Mouse (Mus musculus) myocyte (in vitro differentiated cells): ENCODE data around the gene Alox12. TPM values are rescaled to one million over a fixed set of nuclear protein-coding genes. Genes with fewer than 3 reads are reported as not detected.

Source experiments
- H3K27me3 ChIP-seq: one replicate; pipeline ENCODE4 v1.6.1; 2011; ENCODE audit not compliant: control insufficient read depth, insufficient read depth, insufficient read length
- H3K36me3 ChIP-seq: one replicate; pipeline ENCODE4 v1.6.1; 2011; ENCODE audit not compliant: control insufficient read depth, insufficient read depth
- H3K4me2 ChIP-seq: one replicate; pipeline ENCODE4 v1.6.1; 2011; ENCODE audit warnings: low read depth, control low read depth
- H3K4me3 ChIP-seq: one replicate; pipeline ENCODE4 v1.5.1; 2011; ENCODE audit warnings: mild to moderate bottlenecking, control low read depth, moderate library complexity
- H3K79me2 ChIP-seq: one replicate; pipeline ENCODE4 v1.6.1; 2011; ENCODE audit not compliant: control insufficient read depth, insufficient read depth
- H3ac ChIP-seq: one replicate; pipeline ENCODE4 v1.6.1; 2011; ENCODE audit not compliant: control insufficient read depth, insufficient read length
- CEBPB ChIP-seq: IDR thresholded peaks from 2 replicates; pipeline ENCODE4 v1.6.1; 2011; ENCODE audit warnings: mild to moderate bottlenecking, moderate library complexity; ENCODE audit not compliant: poor library complexity, insufficient read depth, severe bottlenecking
- E2F4 ChIP-seq: IDR thresholded peaks from one replicate; pipeline ENCODE4 v1.6.1; 2011; ENCODE audit warnings: mild to moderate bottlenecking, control low read depth, moderate library complexity; ENCODE audit not compliant: insufficient read depth
- MAX ChIP-seq: IDR thresholded peaks from one replicate; pipeline ENCODE4 v1.6.1; 2011; ENCODE audit warnings: low read depth, mild to moderate bottlenecking, control low read depth
- MYOD1 ChIP-seq, 3 experiments: IDR thresholded peaks; one replicate each; pipeline ENCODE4 v1.6.1; 2011; ENCODE audit warnings: control low read depth in 2 of 3, low read depth in 2 of 3, mild to moderate bottlenecking in 2 of 3, moderate library complexity in 1 of 3; ENCODE audit not compliant: insufficient read length in 2 of 3, control insufficient read depth in 1 of 3
- MYOG ChIP-seq, 3 experiments: IDR thresholded peaks; one replicate each; pipeline ENCODE4 v1.6.1; 2011; ENCODE audit warnings: control low read depth in 2 of 3, low read depth in 2 of 3, mild to moderate bottlenecking in 2 of 3; ENCODE audit not compliant: insufficient read length in 2 of 3, control insufficient read depth in 1 of 3, insufficient read depth in 1 of 3
- POLR2A ChIP-seq: IDR thresholded peaks from one replicate; pipeline ENCODE4 v1.6.1; 2011; ENCODE audit warnings: low read depth, mild to moderate bottlenecking, control low read depth, moderate library complexity; ENCODE audit not compliant: insufficient read length
- POLR2AphosphoS2 ChIP-seq: IDR thresholded peaks from one replicate; pipeline ENCODE4 v1.6.1; 2011; ENCODE audit warnings: low read depth, control low read depth; ENCODE audit not compliant: insufficient read length
- REST ChIP-seq: IDR thresholded peaks from one replicate; pipeline ENCODE4 v1.6.1; 2011; ENCODE audit warnings: mild to moderate bottlenecking, control low read depth, moderate library complexity; ENCODE audit not compliant: insufficient read depth, insufficient read length
- SRF ChIP-seq: IDR thresholded peaks from one replicate; pipeline ENCODE4 v1.6.1; 2011; ENCODE audit warnings: low read depth; ENCODE audit not compliant: control insufficient read depth, insufficient read length
- TCF12 ChIP-seq: IDR thresholded peaks from one replicate; pipeline ENCODE4 v1.6.1; 2011; ENCODE audit warnings: mild to moderate bottlenecking, control low read depth; ENCODE audit not compliant: poor library complexity, insufficient read depth, severe bottlenecking
- TCF3 ChIP-seq: IDR thresholded peaks from one replicate; pipeline ENCODE4 v1.6.1; 2011; ENCODE audit warnings: low read depth, control low read depth; ENCODE audit not compliant: insufficient read length
- USF1 ChIP-seq: IDR thresholded peaks from one replicate; pipeline ENCODE4 v1.6.1; 2011; ENCODE audit warnings: low read depth, mild to moderate bottlenecking, control low read depth, moderate library complexity
- polyA plus RNA-seq: library from polyadenylated mRNA; unstranded; fragments of >200 nt; fragmentation: generic; extraction: Trizol; gene quantifications from one replicate; pipeline ENCODE4 v1.2.1, GENCODE M21; 2012; ENCODE audit warnings: missing spikeins

The Alox12 gene
- polyA plus RNA-seq, 1 experiment: 0.25 TPM

DNA sequence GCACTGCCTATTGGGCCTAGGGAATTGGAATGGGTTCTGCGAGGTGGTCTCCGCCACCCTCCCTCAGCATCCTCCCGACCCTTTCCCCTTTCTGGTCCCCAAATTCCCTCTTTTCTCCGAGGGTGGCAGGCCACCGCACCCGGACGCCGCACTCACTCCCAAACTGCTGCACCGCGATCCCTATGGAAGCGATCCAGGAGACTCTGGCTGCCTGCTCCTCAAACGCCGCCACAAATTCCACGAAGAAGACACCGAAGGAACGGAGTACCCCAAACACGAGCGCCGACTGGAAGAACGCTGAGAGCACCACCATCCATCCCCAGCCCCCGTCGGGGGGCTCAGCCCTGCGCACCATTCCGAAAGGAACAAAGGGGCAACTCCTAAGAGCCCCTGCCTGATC lies 34.8 kb downstream of the Alox12 start:
- H3K27me3 ChIP-seq: no peaks in the 10 kb centered on the region
- H3K4me3 ChIP-seq: peak overlapping the region; percentile 59
- peak overlapping the region; percentile 100 for H3K4me2 ChIP-seq
- no peaks in the 10 kb centered on the region for H3K36me3 ChIP-seq
- H3K79me2 ChIP-seq: no peaks in the 10 kb centered on the region
- H3ac ChIP-seq: peak overlapping the region; percentile 0
- no peak for TF ChIP-seq SRF
- TF ChIP-seq E2F4: no peak
- no peak for TF ChIP-seq POLR2AphosphoS2
- TF ChIP-seq MYOD1 (IDR thresholded peaks at IDR 0.05; ENCODE audit: control insufficient read depth in 1 of 3, insufficient read length in 2 of 3, low read depth in 2 of 3): no peak
- no peak for TF ChIP-seq TCF12
- TF ChIP-seq MAX: no peak
- TF ChIP-seq USF1: no peak
- no peak for TF ChIP-seq POLR2A
- no peak for TF ChIP-seq MYOG (IDR thresholded peaks at IDR 0.05; ENCODE audit: control insufficient read depth in 1 of 3, insufficient read depth in 1 of 3, insufficient read length in 2 of 3, low read depth in 2 of 3)

DNA sequence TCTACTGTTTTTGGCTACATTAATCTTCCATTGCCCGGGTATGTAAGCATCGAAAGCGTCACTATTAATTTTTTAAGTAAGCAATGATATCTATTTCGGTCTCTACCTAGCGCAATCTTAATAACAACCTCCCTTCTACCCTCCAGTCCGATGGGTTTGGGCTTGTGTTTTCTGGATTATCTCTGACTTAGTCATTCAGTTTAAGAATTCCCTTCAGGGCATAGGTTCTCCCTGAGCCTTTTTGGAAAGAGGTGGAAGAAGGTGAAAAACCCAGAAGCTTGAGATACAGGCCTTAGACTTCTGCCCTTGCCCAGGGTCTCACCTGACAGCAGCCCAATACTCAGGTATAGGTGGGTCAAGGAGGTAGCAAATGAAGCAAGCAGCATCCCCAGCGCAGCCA lies 35.3 kb downstream of the Alox12 start:
- Histone ChIP-seq H3K27me3 (no peaks in the 10 kb centered on the region), H3K4me2 (peak overlapping the region; percentile 100), H3K36me3 (no peaks in the 10 kb centered on the region), H3K79me2 (no peaks in the 10 kb centered on the region), H3ac (peak overlapping the region; percentile 0), H3K4me3 (peak overlapping the region; percentile 59)
- no peak for TF ChIP-seq SRF
- TF ChIP-seq USF1: no peak
- no peak for TF ChIP-seq MYOG (IDR thresholded peaks at IDR 0.05; ENCODE audit: control insufficient read depth in 1 of 3, insufficient read depth in 1 of 3, insufficient read length in 2 of 3, low read depth in 2 of 3)
- TF ChIP-seq REST: no peak
- no peak for TF ChIP-seq MAX
- no peak for TF ChIP-seq TCF3
- no peak for TF ChIP-seq POLR2AphosphoS2
- TF ChIP-seq MYOD1 (IDR thresholded peaks at IDR 0.05; ENCODE audit: control insufficient read depth in 1 of 3, insufficient read length in 2 of 3, low read depth in 2 of 3): no peak
- TF ChIP-seq TCF12: no peak
- TF ChIP-seq POLR2A: no peak
- TF ChIP-seq E2F4: no peak
- TF ChIP-seq CEBPB: no peak

DNA sequence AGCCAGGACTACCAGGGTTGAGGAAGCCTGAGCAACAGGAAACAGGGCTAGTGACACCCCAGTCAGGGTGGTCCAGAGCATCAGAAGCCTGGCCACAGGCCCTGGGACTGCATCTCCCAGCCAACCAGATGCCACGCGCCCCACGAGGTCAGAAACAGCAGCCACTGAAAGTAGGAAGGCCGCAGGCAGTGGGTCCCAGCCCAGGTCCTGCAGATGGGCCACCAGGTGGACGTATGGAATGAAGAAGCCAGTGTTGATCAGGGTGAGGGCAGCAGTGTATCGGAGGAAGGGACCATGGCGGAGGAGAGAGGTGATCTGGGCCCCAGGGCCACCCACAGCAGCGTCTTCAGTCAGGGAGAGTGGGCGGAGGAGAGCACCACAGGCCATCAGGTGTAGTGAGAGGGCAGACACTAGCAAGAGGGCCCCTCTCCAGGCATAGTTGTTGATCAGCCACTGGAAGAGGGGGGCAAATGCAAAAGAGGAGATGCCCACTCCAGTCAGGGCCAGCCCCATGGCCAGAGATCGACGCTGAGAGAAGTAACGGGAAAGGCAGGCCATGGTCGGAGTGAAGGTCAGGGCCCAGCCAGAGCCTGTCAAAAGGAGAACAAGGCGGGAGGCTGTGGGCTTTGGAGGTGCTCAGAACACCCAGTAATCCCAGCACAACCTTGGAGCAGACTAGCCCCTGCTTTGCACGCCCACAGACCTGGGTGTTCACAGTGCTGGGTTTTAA lies 36.2 kb downstream of the Alox12 start:
- Histone ChIP-seq H3K36me3 (no peaks in the 10 kb centered on the region), H3K27me3 (no peaks in the 10 kb centered on the region)
- TF ChIP-seq TCF12 (no peak), CEBPB (no peak), SRF (no peak), MYOG (IDR thresholded peaks at IDR 0.05; ENCODE audit: control insufficient read depth in 1 of 3, insufficient read depth in 1 of 3, insufficient read length in 2 of 3, low read depth in 2 of 3) (no peak), E2F4 (no peak), TCF3 (no peak), POLR2A (no peak), USF1 (no peak), REST (no peak), MYOD1 (IDR thresholded peaks at IDR 0.05; ENCODE audit: control insufficient read depth in 1 of 3, insufficient read length in 2 of 3, low read depth in 2 of 3) (no peak), POLR2AphosphoS2 (no peak), MAX (no peak)

DNA sequence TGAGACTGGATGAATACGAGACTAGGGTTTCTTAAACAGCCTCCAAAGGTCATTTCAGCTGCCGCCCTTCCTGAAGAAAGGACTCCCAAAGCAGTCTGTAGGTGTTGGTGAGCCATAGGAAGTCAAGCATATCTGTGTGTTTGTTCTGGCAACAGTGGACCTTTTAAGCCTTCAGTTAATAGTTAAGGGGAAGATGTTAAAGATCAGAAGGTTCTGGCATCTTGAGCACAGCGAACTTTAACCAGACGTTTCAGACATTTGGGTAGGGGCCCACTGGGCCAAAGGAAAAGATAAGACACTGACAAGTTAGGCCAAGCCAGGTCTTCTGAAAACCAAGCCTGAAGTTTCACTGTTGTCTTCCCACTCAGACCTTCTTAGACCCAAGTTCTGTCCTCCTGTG lies 37.1 kb downstream of the Alox12 start:
- Histone ChIP-seq H3ac (no peak overlapping the region), H3K4me3 (no peak overlapping the region), H3K27me3 (no peaks in the 10 kb centered on the region), H3K4me2 (no peak overlapping the region), H3K36me3 (no peaks in the 10 kb centered on the region), H3K79me2 (no peaks in the 10 kb centered on the region)
- TF ChIP-seq TCF12: no peak
- TF ChIP-seq POLR2A: no peak

More for the DNA sequence above, 36.2 kb downstream of the Alox12 start:
- peak overlapping the region; percentile 100 for H3K4me2 ChIP-seq
- H3K79me2 ChIP-seq: no peaks in the 10 kb centered on the region
- H3K4me3 ChIP-seq: peak overlapping the region; percentile 59
- H3ac ChIP-seq: no peak overlapping the region

DNA sequence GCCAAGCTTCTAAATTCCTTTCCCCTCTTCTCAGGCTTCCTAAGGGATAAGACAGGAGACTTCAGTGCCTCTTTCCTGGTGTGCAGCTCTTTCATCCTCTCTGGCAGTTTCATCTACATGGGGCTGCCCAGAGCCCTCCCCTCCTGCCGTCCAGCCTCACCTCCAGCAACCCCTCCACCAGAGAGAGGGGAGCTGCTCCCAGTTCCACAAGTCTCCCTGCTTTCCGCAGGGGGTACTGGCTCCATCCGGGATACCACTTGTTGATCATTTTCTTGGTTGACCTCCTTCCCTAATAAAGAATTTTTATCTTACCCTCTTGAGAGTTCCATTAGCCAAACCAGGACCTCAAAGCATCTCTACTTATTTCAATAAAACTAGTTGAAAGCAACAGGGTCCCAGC lies 39.0 kb downstream of the Alox12 start:
- Histone ChIP-seq H3K36me3 (no peaks in the 10 kb centered on the region), H3K4me3 (peak overlapping the region; percentile 30), H3K79me2 (no peaks in the 10 kb centered on the region), H3K4me2 (no peak overlapping the region), H3ac (no peak overlapping the region), H3K27me3 (no peaks in the 10 kb centered on the region)
- TF ChIP-seq TCF3 (no peak), MYOG (IDR thresholded peaks at IDR 0.05; ENCODE audit: control insufficient read depth in 1 of 3, insufficient read depth in 1 of 3, insufficient read length in 2 of 3, low read depth in 2 of 3) (no peak), SRF (no peak), POLR2A (no peak), E2F4 (no peak), POLR2AphosphoS2 (no peak), MAX (no peak), USF1 (no peak), TCF12 (no peak), CEBPB (no peak), MYOD1 (IDR thresholded peaks at IDR 0.05; ENCODE audit: control insufficient read depth in 1 of 3, insufficient read length in 2 of 3, low read depth in 2 of 3) (no peak), REST (no peak)
